Mouse (Mus musculus) spleen, adult 12 weeks (tissue): ENCODE results near the gene Rab3ip.

Experiments
- DNase-seq: peaks from one replicate; pipeline ENCODE4 v3.0.0; 2022; ENCODE audit warnings: low spot score

Rab3ip gene

GRCm38 (mm10) chr10:116919368-116920317, 30.9 kb downstream of the Rab3ip start:
- DNase-seq, result no peak

DNA sequence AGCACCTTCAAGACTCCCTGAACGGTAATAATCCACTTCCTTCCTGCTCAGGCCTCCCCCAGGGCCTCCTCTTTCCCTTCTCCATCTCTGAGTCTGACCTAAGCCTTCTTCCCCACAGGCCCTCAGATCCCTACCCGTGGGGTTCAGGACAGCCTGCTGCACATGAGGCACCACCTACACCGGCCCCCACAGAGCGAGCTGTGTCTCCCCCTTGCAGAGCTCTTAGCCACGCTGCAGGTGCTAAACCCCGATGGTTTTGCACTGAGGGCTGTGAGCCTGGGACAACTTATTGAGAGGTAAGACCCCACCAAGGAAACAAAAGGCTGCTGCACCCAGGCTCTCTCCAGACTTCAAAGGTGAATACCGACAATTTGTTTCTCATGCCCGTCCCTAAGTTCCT, 34.0 kb downstream of the Rab3ip start:
- DNase-seq, result no peak

- DNase-seq, result no peak
Observed at GRCm38 (mm10) chr10:116915286-116915685, 35.3 kb downstream of the Rab3ip start.

DNA sequence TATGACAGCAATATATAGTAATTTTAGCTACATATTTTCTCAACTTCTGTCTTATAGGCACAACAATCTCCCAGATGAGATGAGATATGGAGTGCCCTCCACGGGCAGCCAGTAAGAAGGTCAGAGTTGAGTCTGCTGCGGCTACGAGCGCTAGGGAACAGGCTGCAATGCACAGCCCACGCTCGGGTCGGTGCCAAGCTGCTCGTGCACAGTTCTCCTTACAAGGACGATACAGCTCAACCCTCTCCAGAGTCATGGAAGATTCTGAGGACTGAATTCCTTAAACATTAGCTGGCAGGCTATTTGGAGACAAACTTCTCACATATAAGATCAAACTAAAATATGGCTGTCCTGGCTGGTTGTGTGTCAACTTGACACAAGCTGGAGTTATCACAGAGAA, 36.0 kb downstream of the Rab3ip start:
- no peak for DNase-seq

DNA sequence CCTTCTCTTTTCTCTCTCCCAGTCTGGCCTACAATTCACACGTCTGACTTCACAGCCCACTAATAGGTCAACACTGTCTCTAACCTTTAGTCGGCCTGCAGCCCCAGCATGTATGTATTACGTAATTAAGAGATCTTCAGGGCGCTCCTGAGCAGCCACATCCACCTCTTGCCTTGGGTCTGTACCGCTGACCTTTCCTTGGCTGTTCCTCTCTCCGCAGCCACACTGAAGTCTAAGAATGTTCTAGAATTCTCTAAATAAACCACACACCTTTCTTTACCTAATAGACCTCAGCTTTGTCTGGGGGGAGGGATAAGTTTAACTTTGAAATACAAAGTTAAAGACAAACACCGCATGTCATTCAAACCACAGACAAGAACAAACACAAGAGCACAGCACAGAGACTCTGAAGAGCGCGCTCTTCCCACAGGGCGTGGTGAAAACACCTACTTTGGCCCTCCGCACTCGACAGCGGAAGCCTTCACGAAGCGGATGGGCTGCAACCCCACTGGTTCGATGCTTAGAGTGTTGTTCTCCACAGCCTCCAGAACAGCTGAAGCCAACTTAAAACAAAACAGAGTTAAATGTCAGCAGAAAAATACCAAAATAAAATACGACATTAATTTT, 36.8 kb downstream of the Rab3ip start:
- no peak for DNase-seq

- DNase-seq, result no peak
Observed at GRCm38 (mm10) chr10:116912850-116913249, 37.7 kb downstream of the Rab3ip start.

GRCm38 (mm10) chr10:116908901-116909642, 41.5 kb downstream of the Rab3ip start:
- DNase-seq, result no peak

DNA sequence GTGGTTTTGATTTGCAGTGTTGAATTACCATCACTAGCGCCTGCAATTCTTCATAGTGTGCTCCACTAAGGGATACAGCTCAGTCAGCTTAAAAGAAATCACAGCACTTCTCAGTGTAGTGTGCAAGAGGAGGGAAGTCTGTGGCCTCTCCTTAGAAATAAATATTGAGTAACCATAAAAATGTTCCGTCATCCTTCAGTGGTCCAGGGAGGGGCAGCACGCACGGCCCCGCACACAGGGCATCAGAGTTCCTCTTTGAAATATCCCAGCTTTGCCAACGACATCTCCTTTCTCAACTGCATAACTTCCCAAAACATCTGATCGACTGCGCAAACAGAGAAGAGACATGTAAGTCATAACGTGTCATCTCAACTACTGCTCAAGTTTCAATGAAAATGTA, 43.8 kb downstream of the Rab3ip start:
- no peak for DNase-seq

- no peak for DNase-seq
Observed at GRCm38 (mm10) chr10:116904503-116904908, 46.1 kb downstream of the Rab3ip start.

DNA sequence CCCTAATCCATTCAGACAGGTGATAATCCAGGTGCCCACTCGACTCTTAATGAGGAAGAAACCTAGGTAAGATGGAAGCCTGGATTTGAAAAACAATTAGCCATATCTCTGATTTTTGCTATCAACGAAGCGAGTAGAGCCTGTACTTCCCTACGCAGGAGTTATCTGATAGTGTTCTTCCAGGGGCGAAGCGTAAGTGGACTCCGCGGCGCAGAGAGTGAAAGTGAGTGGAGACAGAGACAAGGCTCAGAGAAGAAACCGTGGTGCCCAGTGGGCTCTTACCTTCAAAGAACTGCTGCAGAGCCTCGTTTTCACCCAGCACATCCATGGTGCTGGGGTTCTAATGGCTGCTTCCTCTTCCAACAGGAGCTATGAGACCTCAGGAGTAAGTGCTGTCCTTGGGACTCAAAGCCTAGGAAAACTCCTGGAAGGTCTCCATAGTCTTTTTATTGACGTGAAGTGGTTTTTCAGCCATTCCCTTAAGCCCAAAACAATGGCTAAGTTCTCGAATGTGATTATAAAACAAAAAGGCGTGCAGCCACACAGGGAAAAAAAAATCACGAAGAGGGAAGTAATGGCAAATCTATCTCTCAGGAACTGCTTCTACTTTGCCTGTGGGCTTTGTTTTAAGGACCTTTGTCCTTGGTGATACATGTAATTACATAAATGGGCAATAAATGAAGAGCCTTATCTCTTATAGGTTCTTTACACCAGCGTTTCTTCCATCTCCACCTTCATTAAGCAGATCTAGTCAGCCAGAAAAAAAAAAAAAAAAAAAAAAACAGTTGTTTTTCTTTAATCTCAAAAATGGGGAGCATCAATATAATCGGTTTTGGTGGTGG, 54.0 kb downstream of the Rab3ip start, which contains the start of gene Myrfl:
Gene Myrfl, minus strand, starts transcription at position 584 of the 842 bp plus-strand sequence.
- DNase-seq, result no peak

- no peak for DNase-seq
Observed at GRCm38 (mm10) chr10:116895108-116895833, 55.3 kb downstream of the Rab3ip start.

GRCm38 (mm10) chr10:116894540-116894939, 56.0 kb downstream of the Rab3ip start:
- DNase-seq, result no peak

- DNase-seq, result no peak
Observed at GRCm38 (mm10) chr10:116893753-116894152, 56.8 kb downstream of the Rab3ip start.

DNA sequence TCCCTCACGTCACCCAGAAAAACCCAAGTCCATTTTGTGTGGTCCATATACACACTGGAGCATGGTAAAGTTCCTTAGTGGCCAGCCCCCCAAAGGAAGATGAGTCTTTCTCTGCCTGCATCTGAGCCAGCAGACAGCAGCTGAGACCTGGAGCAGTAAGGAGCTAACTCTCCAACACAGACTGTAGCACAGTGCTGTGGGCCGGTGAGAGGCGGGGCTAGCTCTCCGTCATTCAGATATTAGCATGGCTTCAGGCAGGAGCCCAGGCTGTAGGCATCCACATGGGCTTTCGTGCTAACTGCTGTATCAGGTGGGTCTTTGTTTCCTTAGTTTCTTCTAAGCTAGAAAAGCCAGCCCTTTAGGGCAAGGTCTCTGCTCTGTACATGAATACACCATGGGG, 60.0 kb downstream of the Rab3ip start:
- no peak for DNase-seq

- DNase-seq, result no peak
Observed at GRCm38 (mm10) chr10:116884552-116884951, 66.0 kb downstream of the Rab3ip start.

DNA sequence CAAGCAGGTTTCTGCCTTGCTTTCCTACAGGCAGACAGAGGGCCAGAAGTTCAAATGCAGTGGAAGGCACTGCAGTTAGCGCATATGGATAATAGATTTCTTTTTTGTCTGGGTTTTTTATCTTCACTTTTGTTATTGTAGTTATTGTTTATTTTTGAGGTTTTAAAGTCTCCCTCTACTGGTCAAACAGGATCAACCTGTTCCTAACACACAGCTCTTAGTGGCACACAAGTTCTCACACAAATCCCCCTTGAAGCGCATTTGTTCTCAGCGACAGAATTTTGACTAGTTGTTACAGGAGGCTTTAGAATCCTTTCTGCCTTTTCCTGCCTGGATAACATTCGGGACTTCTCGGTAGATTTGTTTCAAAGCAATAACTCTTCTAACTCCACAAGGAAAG, 67.0 kb downstream of the Rab3ip start:
- no peak for DNase-seq

DNA sequence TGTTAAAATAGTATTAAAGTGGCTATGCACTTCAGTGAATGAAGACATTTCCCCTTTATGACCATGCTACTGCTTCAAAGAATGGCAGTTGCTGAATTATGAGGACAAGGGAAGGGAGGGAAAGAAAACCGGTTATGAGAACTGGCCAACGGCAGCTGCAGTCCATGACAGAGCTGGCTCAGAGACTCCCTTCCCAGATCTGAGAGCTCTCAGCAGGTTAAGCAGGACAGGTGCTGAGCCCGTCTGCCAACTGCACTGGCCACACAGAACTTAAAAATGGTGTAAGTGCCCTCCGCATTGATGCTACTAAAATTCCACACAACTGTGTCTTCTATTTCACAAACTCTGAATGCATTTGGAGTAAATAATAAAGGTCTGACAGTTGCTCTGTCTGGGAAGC, 73.1 kb downstream of the Rab3ip start:
- DNase-seq, result no peak

DNA sequence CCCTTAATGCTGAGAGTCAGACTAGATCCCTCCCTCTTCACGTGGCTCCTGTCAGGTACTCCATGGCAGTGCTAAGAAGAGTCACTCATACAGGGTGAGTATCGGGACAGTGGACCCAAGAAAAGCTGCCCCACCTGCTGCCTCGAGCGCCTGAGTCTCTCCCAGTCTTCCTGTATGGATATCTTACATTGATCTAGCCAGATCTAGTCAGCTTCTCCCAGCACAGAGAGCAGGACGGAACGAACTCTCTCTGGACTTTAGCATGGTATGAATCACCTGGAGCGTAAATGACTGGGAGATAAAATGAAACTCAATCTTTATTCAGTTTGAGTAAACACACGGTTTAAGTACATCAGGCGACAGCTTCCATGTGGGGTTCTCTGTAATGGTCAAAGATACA, 76.1 kb downstream of the Rab3ip start:
- no peak for DNase-seq

DNA sequence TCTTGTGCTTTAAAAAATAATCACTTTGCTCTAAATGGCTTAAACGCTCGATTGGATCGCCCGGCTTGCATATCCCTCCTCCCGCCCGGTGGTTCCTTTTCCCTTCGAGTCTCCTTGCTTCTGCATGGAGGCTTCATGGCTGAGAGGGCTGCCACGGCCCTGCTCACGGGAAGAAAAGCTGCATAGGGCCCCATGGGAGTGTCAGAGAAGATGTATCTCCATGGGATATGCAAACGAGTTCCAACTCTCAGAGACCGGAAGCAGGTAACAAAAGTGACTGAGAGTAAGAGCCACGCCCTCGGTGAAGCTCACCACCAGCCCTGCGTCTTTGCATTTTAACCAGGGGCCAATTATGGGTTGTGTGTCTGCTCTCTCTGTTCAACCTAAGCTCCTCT, 78.6 kb downstream of the Rab3ip start:
- no peak for DNase-seq

DNA sequence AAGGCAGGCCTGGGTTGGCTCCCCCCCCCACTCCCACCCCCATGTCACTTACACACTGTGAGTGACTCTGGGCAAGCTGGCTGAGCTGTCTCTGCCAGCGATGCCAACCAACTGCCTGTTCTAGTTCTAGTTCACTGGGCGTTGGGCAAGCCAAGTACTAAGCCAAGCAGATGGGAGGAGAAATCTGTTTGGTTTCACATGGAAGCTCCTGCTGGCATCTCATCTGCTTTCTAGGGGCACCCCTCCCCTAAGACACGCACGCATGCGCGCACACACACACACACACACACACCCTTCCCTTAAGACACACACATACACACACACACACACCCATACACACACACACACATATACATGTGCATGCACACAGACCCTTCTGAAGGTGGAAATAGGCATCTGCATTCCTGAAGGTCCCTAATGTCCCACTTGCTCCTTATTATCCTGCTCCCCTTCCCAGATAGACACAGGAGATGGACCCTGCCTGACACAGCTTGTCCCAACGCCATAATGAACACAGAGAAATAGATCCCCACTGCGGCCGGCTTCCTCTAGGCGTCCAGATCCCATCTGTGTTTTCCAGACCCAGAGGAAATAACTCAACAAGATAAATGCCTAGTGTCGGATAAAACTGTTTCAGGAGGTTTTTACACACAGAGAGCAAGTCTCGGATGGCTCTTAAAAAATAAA, 79.1 kb downstream of the Rab3ip start:
- no peak for DNase-seq
